Mouse (Mus musculus) erythroblast, embryonic 14.5 days (primary cell): Measurements from ENCODE around the gene Shmt2.

ENCODE experiments used
- GATA1 ChIP-seq: IDR thresholded peaks from 2 replicates; pipeline ENCODE4 v1.6.1; 2012; ENCODE audit warnings: low read length, inconsistent platforms, mixed read lengths
- TAL1 ChIP-seq: IDR thresholded peaks from 3 replicates; pipeline ENCODE4 v1.6.1; 2012; ENCODE audit warnings: low read length, inconsistent platforms, mixed read lengths

DNA sequence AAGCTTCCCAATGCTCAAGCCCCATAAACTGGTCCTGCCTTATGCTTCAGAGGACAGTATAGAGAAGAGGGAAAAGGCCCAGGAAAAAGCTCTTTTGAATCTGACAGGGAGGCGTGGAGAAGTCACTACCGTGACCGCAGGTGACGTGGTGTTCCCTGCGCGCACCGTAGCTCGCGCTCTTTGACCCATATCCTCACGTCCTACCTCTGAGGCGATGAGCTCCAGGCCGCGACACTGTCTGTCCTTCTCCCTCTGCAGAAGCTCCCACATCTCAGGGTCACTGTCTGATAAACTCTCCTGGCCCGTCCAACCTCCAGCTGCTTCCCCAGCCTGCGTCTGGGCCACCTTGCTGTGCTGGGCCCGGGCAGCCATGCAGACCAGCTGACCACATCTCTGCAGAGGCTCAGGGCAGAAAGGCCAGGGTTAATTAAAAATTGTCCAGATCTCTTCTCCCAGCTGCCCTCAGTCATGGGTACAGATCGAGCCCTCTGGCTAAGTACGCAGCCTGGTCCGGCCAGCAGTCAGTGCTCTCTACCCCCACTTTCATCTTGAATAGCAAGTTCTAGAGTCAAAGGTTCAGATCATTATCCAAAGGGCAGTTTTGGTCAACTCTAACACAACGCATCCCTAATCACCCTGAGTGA is 1.4 kb downstream of the Shmt2 start:
- no peak for TF ChIP-seq GATA1
- no peak for TF ChIP-seq TAL1
